Mouse (Mus musculus) embryo, embryonic 11.5 days (tissue): ENCODE data around the gene Il19.

Experiments used
- DNase-seq: peaks from one replicate; pipeline ENCODE4 v3.0.0-alpha.2; 2012; ENCODE audit warnings: low read depth, low spot score

Gene Il19

DNA sequence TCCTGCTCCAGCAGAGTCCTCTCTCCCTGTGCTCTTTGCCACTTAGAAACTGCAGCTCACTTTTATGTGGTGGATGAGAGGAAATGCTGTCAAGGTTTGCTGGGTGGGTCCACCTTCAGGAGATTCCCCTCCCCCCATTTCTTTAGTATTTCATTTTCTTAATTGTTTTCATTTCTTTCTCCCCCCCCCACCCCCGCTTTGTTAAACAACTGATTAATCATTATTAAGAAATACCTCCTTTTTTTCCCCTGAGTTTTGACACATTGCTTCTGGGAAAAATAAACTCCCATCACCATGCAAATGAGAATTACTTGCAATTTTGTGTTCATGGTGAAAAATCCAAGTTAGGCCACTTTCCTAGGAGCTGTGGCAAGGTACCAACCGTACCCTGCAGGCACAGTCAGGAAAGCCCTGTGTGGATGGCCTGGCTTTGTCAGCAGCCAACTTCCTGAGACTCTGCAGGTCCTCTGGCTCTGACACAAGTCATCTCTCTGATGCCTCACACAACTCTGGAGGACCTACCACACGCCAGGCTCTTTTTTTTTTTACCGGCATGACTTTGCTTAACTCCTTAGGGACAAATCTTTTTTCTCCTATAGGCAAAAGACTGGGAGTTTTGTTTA lies at the start of gene Il19:
Il19 (minus strand) TSS at position 51 of the 623 bp plus-strand sequence.
- DNase-seq, result no peak

DNA sequence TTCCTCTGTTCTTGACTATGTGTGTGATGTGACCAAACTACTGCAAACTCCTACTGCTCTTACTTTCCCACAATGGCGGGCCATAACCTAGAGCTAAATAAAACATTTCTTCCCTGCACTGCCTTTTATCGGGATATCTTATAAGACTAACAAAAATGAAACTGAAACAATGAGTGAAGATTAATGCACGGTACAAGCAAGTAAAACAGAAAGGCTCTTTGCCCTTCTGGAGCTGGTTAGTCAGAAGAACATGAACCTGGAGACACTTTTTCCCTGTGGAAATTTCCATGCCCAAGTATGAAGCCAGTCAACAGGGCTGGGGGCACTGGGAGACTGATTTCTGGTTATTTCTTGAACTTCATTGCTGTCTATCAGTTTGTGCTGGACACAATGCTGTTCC lies 49.4 kb upstream of the Il19 start:
- DNase-seq, result no peak

DNA sequence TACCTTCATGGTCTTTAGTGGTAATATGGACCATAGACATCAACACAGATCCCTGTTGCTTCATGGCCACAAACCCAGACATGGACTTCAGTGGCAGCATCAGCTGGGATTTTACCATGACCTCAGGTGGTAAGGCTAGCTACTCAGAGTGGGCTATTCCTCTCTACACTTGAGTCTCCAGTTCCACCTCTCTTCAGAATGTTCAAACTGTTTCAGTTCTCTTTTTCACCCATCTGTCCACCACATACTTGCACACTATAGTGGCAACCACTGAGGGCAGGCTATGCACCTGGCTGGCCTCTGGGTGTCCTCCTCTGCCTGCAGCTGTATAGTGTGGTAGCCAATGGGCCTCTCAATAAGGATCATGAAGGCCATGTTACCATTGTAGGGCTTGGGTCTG lies 47.5 kb upstream of the Il19 start:
- no peak for DNase-seq

DNA sequence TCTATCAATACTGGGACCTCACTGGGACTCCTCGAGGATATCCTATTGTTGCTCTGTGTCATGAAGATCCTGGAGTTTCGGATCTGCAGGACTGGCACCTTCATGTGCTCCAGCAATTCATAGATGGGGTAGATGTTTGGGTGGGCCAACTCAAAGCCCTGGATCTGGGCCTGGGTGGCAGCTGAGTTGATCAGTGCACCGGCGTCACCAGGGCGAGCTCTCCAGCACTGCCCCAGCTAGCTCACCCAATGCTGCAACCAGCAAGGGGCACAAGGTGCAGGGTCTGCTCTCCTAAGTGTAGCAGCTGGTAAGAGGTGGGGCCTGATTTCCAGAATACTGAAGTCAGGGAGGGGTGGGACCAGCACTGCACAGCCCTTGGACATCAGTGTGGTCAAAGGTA lies 47.1 kb upstream of the Il19 start:
- DNase-seq, result no peak

DNA sequence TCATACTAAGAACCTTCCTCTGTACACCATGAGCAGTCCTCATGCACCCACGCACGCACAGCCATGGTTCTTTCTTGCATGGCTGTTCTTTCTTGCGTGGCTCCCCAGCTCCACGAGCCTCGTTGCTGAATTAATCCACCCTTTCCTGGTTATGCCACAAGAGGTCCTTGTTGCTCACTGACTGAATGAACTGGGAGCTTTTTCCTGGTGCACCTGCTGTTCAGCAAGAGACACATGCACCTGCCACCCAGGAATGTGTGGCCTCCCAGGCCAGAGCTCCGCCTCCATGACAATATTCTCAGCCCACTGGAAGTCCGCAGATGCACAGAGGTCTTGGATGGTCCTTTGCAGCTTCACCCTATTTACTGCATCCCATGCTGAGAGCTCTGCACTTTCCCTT lies 44.5 kb upstream of the Il19 start:
- DNase-seq, result no peak

DNA sequence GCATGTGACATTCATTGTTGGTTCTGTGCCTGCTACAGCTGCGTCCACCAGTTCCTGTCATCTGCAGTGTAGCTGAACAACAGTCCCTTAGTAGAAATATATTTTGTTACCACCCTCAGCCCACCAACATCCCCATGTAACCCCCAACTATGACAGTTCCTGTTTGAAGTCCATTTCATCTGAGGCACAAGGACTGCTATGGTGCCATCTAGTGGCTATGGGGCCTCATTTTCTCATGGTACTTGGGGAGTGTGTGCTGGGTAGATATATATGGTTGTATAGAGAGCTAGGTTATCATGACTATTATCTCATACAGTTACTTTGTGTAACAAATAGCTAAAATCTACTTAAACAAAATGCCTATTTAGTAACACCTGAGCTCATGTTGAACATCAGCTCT lies 39.5 kb upstream of the Il19 start:
- DNase-seq, result peak; percentile 40

DNA sequence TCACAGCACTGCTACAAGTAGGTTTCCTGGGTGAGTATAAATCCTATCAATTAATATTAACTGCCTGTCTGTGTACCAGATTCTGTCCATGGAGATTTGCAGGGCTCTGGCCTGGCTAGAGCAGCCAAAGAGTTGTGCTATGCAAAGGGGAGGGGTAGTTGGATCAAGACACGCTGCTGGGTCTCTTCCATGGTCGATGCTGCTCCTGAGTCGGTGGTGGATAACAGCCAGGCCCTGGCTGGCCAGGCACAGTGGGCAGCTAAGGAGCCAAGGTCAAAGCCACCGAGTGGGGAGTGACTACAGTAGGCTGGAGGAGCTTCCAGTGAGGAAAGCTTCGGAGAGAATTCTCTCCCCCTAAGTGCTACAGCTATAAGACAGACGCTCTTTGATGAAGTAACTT lies 24.0 kb upstream of the Il19 start:
- DNase-seq, result no peak

DNA sequence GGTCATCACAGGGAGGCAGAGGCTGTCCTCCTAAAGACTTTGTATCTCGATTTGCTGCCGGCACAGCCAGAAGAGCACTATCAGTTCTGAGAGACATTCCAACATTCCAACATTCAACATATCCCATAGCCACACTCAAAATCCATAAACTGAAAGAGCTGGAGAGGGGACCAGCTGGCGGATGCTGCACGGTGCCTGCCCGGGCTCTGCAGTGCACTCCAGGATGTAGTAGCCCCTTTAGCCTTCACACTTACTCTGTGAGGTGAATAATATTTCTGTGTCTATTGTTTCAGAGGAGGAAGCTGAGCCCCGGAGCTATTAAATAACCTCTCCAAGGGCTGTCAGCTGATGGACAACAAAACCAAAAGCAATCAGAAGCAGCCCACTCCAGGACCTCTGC lies 7.0 kb upstream of the Il19 start:
- no peak for DNase-seq

DNA sequence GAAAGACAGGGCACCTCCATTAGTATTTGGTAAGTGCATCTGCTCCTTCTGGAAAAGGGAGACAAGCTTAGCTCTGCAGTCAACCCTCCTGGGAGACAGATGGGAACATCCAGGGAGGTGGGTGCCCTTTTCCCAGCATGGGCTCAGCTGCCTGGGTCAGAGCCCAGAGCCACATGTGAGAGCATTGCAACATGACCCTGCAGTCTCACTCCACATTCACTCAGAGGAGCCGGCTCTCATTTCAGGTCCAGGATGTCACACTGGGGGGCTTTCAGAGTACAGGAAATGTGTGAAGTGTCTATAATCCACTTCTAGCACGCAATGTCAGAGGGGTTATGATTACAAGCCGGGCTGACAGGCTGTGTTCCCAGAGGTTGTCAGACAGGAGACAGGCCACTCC lies 1.9 kb upstream of the Il19 start:
- no peak for DNase-seq

DNA sequence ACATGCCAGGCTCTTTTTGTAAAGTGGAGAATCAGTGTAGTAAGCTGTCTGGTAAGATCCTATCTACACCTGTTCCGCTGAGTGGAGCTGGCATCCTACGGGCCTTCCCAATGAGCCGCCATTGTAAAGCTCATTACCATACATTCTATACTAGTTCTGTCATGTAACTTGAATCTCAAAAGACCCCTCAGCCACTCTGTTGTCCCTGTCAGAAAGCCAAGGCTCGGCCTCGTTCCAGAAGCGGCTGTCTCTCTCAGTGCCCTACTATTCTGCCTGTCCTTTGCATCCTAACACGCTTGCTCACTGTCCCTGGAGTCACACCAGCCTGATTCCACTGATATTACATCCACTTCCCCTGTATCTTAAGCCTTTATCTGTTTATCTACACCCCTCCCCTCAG lies 1.7 kb downstream of the Il19 start:
- DNase-seq, result no peak

DNA sequence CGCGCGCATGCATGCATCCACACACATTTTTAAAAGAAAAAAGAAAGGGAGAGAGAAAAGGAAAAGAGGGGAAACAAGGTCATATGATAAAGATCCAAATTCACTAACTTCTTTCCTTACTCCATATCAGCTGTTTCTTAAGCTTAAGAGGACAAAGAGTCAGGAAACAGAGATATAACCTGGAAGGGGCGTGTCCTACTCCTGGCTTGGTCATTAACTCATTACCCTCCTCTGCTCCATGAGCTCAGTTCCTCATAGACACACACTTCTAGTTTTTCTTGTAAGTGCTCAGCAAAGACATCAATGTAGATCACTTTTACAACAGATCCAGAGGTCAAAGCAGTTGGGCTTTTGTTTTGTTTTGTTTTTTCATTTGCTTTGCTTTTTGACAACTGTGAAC lies 2.7 kb downstream of the Il19 start:
- no peak for DNase-seq

DNA sequence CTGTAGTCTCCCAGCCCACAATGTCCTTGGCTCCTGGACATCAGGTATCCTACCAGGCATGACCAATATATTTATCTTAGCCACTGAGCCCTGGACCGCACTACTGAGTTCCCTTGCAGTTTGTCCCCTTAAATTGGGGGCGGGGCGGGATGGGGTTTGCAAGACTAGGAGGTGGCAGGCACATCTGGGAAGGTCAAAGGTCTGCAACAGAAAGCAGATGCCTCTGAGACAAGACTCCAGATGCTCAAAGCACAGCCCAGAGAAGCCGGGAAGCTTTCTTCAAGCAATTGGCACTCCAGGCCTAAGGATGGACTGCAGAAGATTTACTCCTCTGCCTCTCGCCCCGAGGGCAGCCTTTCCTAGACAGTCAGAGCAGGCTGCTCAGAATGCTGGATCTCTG lies 3.6 kb downstream of the Il19 start:
- DNase-seq, result no peak

DNA sequence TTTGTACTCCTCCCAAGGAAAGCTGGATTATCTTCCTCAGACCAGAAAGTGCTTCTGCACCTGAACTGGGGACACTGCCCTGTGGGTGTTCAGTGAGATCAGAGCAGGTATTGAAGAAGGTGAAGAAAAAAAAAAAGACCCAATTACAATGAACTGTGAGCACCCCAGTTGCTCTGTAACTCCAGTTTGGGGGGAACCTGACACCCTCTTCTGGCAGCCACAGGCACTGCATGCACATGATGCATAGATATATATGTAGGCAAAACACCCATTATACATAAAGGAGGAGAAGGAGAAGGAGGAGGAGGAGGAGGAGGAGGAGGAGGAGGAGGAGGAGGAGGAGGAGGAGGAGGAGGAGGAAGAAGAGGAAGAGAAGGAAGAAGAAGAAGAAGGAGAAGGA lies 13.4 kb downstream of the Il19 start:
- DNase-seq, result no peak

DNA sequence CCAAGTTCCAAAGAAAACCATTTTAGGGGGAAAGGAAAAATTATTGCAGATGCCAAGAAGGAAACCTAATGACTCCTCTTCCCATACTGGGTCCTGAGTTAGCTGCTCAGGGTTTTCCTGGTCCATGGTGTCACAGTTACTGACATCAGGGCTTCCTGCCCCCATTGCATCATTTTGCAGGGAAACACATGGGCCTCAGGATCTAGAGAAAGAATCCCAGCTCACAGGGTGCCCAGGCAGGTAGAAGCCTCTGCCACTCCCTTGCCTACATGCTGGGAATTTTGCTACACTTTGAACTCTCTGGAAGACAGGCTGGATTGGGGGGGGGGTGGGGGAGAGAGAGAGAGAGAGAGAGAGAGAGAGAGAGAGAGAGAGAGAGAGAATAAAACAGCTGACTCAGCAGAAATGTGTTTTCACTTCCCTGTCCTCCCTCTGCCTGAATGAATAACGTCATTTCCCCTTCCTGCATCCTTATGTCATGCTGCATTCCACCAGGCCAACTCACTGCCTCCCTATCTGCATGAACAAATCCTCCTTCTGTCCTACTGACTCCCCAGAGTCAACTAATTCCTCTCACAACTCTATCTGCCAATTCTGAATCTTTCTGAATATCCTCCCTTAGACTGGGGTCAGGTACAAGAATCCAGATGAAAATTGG lies 21.5 kb downstream of the Il19 start:
- no peak for DNase-seq

DNA sequence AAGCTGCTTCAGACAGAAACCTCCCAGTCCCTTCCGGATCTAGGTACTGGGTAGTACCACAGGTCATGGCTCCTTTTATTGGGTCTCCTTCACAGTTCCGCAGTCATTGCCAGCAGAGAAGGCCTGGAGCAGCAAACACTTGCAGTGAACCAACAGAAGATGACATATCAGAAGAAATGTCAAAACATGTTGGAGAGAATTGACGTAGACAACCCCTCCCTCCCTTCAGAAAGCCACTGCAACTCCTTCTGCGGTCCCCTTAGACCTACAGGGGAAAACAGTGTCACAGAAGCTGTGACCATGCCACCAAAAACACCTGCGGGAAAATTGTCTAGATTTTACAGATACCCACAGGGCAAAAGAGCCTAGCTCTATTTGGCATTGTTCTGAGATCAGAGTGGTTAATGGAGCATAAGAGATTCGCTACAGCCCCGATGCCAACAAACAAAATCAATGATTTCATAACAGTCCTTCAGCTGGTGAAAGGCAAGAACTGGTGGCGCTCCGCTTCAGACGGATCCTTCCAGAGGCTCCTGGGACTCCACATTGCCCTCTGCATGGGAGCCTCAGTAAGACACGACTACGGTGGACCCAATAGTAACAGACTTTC lies 28.4 kb downstream of the Il19 start, which contains the start of gene Il20:
Il20 (minus strand) TSS at position 51 of the 610 bp plus-strand sequence.
- DNase-seq, result no peak

DNA sequence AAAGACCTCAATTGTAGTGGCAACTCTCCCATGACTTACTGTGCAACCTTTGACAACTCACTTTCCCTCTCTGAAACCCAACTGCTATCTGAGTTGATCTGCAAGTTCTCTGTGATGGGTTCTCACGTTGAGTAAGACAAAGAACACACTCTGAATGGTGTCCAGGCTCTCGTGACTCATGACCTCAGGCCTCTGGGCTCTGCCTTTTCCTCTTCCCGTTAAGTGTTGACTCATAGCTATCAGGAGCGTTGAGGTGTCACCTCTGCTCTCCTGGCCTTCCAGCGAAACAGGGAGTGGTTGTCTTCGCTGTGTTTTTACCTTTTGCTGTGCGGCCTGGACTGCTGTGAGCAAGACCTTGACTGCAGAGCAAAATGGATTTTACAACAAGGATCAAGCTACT lies 37.4 kb downstream of the Il19 start:
- no peak for DNase-seq

DNA sequence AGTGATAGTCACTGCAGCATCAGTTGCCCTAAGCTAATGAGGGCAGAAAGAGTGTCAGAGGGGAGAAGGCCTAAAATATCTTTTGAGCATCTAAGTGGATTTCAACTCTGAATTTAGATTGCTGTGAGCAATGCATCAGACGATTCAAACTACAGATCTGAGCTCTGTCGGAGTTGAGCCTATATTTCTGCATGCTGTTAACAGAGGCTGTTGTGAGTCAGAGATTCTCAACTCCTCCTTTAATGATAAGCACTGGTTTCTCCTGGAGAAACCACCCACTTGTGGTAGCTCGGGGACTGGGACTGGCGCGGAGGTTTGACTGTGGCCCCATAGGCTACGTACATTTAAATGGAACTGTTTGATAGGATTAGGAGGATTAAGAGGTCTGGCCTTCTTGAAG lies 45.4 kb downstream of the Il19 start:
- no peak for DNase-seq

DNA sequence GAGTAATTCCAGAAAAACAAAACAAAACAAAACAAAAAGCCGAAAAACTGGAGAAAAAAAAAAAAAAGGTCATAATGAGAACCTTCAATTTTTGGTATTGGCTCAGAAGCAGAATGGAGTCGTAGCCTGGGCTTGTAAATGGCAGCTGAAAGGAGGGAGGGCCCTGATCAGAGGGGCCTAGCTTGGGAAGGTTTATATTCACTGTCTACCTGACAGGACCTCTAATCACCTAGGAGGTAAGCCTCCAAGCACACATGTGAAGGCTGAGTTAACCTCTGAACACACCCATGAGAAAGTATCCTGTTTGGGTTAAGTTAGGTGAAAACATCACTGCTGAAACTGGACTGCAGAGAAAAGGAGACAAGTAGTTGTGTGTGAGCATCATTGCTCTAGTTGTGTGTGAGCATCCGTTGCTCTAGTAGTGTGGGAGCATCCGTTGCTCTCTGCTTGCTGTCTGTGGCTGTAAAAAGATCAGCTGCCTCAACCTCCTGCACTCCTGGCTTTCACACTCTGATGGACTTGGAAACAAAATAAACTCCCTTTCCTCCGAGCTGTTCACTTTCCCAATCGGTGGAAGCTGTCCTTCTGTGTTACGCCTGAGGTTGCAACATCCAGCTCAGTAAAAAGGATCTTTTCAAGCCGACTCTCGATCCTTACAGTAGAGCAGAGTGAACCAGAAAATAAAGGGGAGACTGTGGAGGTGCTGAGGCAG lies 46.4 kb downstream of the Il19 start:
- no peak for DNase-seq

DNA sequence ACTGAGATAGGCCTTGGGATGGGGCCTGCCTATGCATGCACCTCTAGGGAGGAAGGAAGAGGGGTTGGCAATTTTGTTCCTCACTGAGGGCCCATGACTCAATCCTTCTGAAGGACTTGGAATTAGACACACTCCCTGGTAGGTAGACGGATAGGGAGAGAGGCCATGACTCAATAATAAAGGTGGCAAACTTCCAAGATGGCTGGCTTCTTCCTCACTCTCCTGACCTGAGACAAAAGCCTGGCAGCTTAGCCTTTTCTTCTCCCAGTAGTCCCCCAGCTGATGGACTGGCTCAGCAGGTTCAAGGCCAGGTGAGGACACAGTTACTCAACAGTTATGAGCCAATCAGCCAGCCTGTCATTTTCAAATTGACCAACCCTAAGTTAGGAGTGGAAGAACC lies 47.5 kb downstream of the Il19 start:
- DNase-seq, result no peak

DNA sequence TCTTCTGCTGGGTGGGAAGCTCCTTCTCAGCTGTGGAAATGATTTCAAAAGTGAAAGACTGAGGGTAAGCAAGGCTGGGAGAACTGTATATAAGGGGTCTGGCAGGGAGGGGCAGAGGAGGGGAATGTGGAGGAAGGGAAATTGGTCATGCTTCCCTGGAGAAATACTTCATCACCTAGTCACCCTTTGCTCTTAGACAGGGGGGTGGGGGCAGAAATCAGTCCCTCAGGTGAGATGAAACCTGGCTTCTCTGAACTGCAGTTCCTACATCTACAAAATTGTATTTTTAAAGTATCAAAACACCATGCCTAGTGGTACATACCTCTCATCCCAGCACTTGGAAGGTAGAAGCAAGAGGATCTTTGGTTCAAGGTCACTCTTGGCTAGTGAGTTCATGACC lies 52.6 kb downstream of the Il19 start, which contains the start of gene Il24:
Il24 (minus strand) TSS at position 101 of the 400 bp plus-strand sequence.
- DNase-seq, result no peak

DNA sequence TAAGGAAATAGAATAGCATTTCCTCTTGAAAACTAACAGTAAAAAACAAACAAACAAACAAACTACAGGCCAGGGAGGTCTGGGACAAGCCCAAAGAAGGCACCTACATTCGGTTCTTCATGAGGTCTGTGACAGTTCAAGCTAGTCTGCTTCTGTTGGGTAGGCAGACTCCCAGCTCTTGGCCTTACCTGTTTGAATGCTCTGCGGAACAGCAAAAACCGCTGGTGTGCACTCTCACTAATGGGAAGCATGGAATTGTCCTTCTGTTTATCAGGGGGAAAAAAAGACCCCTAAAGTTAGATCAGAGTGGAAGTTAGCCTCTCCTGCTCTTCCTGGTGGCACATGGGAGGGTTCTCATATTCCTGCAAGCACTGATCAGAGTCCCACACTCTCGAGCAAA lies 56.8 kb downstream of the Il19 start:
- no peak for DNase-seq
